Mouse (Mus musculus) embryonic facial prominence, embryonic 13.5 days (tissue): Measurements from ENCODE around the gene Snai1. TPM values are rescaled to one million over a fixed set of nuclear protein-coding genes. Genes with fewer than 3 reads are reported as not detected.
A peak's percentile ranks its signal among the peaks of the same experiment; 100 is the strongest.

Experiments used
- ATAC-seq: fragments of 200-750 bp; cut with Nextera tagmentation; 2 replicates; pipeline ENCODE4 v1.8.0; 2017; ENCODE audit warnings: low read depth; ENCODE audit not compliant: insufficient number of reproducible peaks, insufficient read depth, low FRiP score, low TSS enrichment
- H3K27ac ChIP-seq: fragments of 300-500 bp; sonication (generic); 2 replicates; pipeline ENCODE4 v1.5.1; 2015; ENCODE audit warnings: moderate library complexity, mild to moderate bottlenecking, inconsistent platforms
- H3K27me3 ChIP-seq: fragments of 300-500 bp; sonication (generic); 2 replicates; pipeline ENCODE4 v1.6.1; 2015; ENCODE audit warnings: mild to moderate bottlenecking, inconsistent platforms
- H3K36me3 ChIP-seq: fragments of 300-500 bp; sonication (generic); 2 replicates; pipeline ENCODE4 v1.6.1; 2015; ENCODE audit warnings: mild to moderate bottlenecking, inconsistent platforms
- H3K4me1 ChIP-seq: fragments of 300-500 bp; sonication (generic); 2 replicates; pipeline ENCODE4 v1.6.1; 2015; ENCODE audit warnings: inconsistent platforms
- H3K4me2 ChIP-seq: fragments of 300-500 bp; sonication (generic); 2 replicates; pipeline ENCODE4 v1.6.1; 2015; ENCODE audit warnings: moderate library complexity, mild to moderate bottlenecking, inconsistent platforms
- H3K4me3 ChIP-seq: fragments of 300-500 bp; sonication (generic); 2 replicates; pipeline ENCODE4 v1.5.1; 2015; ENCODE audit warnings: mild to moderate bottlenecking, inconsistent platforms
- H3K9ac ChIP-seq: fragments of 300-500 bp; sonication (generic); 2 replicates; pipeline ENCODE4 v1.6.1; 2015; ENCODE audit warnings: mild to moderate bottlenecking, inconsistent platforms
- H3K9me3 ChIP-seq: fragments of 300-500 bp; sonication (generic); 2 replicates; pipeline ENCODE4 v1.6.1; 2016; ENCODE audit warnings: inconsistent platforms
- WGBS: fragments of 180-500 bp; shearing (Covaris S2); methylation state at CpG from one replicate; pipeline ENCODE4 v1.1.7; 2015; ENCODE audit warnings: mixed read lengths; 5-methylcytosine and 5-hydroxymethylcytosine counted together
- polyA plus RNA-seq: library from polyadenylated mRNA; unstranded; fragments of >200 nt; fragmentation: Nextera tagmentation; extraction: Ambion mirVana; gene quantifications from 2 replicates; pipeline ENCODE4 v1.2.1, GENCODE M21; 2015

The Snai1 gene
- polyA plus RNA-seq, 1 experiment from 2014 or later = 129 TPM

DNA sequence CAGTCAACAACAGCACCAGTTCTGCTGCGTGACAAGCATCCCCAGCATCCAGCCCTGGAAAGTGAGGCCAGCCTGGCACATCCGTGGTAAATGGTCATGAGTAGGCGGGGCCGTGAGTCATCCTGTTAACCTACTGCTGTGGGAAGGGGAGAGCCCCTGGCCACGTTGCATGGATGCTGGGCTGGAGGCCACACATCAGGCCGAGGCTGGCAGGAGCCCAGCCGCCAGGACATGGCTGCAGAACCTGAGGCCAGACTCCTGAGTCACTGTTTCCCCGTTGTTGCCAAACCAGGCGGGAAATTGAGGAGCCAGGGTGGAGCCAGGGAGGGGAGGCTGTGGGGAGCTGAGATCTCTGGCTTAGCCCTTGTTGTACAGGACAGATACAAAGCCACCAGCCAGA, 36.8 kb downstream of the Snai1 start:
- no peaks in the 10 kb centered on the region for H3K9me3 ChIP-seq
- no peaks in the 10 kb centered on the region for H3K27me3 ChIP-seq
- ATAC-seq = no peak
- 61% methylated on average over 9 of the region's 9 CpGs for WGBS
- H3K36me3 ChIP-seq = no peaks in the 10 kb centered on the region
- H3K4me1 ChIP-seq = peaks cover 27% of the 10 kb centered on the region
- no peak overlapping the region for H3K4me2 ChIP-seq
- no peak overlapping the region for H3K9ac ChIP-seq
- H3K27ac ChIP-seq = no peak overlapping the region; the same call in 1 of the 2 replicates
- no peak overlapping the region for H3K4me3 ChIP-seq

DNA sequence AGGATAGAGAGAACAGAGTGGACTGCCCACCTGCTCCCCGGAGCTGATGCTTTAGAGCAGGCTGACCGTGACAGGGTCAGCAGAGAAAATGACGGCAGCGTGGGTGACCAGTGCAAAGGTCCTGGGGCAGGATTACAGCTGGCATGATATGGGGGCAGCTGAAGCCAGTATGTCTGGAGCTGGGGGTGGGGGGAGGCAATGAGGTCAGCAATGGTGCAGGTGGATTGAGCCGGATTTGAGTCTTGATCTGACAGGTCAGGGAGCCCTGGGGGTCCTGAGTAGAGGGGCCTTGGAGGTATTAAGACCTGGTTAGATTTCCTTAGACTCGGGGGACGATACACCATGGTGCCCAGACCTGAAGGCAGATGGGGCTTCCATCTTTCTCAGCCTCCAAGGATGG, 37.6 kb downstream of the Snai1 start:
- Histone ChIP-seq H3K9me3 (no peaks in the 10 kb centered on the region), H3K27me3 (no peaks in the 10 kb centered on the region), H3K4me2 (no peak overlapping the region), H3K36me3 (no peaks in the 10 kb centered on the region), H3K9ac (no peak overlapping the region), H3K4me1 (peaks cover 19% of the 10 kb centered on the region), H3K27ac (no peak overlapping the region; the same call in 1 of the 2 replicates), H3K4me3 (no peak overlapping the region)
- 79% methylated on average over 7 of the region's 7 CpGs for WGBS
- ATAC-seq = no peak

DNA sequence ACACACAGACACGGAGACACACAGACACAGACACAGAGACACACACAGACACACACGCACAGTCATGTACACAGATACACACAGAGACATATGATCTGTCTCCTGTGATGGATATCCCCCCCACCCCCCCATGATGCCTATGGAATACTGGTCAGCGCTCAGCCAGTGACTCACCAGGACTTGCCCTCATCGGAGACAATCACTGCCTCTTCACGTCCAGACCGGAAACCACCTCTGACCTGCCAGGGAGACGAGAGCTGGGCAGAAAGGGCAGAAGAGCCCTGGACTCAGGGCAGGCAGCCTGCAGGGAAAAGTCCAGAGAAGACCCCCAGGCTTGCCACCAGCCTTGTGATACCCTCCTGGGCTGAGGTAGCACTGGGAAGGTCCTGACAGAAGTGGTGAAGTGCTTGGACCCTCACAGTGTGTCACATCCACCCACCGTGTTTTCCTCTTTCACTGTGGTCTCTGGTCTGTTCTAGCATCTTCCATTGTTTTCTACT, 38.2 kb downstream of the Snai1 start:
- Histone ChIP-seq H3K36me3 (no peaks in the 10 kb centered on the region), H3K4me2 (no peak overlapping the region), H3K4me3 (no peak overlapping the region), H3K9ac (no peak overlapping the region), H3K27me3 (no peaks in the 10 kb centered on the region), H3K9me3 (no peaks in the 10 kb centered on the region), H3K4me1 (peaks cover 15% of the 10 kb centered on the region), H3K27ac (no peak overlapping the region)
- 74% methylated on average over 8 of the region's 8 CpGs for WGBS
- ATAC-seq = no peak

DNA sequence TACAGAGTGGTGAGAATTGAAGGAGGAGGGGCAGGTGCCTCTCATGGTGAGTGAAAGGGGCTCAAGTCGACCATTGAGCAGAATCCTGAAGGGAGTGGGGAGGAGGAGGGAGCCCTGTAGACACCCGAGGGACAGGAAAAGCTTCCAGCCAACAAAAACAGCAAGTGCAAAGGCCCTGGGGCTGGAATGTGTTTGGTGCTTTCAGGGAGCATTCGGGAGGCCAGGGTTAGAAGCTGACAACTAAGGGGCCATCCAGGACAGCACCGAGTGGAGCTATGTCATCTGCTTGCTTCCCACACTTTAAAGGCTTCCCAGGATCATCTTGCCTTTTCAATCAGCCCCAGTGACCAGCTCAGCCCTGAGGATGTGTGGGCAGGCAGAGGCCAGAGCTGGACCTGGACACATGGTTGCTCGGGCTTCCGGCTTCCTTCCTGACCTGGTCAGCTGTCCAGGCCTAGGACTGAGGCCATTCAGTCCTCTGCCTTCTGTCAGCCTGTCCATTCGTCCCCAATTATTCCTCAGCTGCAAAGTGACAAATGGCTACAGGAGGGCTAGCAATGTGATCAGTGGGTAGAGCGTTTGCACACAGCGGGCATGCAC, 39.3 kb downstream of the Snai1 start:
- H3K4me2 ChIP-seq = no peak overlapping the region
- H3K4me3 ChIP-seq = no peak overlapping the region
- H3K27me3 ChIP-seq = no peaks in the 10 kb centered on the region
- peaks cover 12% of the 10 kb centered on the region for H3K4me1 ChIP-seq
- ATAC-seq = no peak
- H3K36me3 ChIP-seq = no peaks in the 10 kb centered on the region
- H3K9me3 ChIP-seq = no peaks in the 10 kb centered on the region
- H3K9ac ChIP-seq = no peak overlapping the region
- no peak overlapping the region for H3K27ac ChIP-seq
- WGBS = 48% methylated on average over 9 of the region's 9 CpGs

DNA sequence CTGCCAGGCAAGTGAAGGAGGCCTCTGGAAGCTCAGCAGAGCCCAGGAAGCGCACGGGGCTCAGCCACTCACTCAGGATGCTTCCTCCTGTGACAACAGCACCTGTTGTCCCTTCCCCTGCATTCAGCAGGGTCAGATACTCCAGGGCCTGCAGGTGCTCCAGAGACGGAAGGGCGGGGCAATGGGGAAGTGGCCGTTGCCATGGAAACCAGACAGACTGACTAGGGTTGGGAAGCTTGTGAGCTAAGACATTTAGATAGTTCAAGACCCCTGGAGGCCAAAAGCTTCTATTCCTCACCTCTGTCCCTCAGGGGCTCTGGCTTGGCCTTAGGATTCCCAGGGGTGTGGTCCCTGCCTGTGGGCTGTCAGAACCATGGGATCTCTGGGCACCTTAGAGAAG, 40.5 kb downstream of the Snai1 start:
- H3K9ac ChIP-seq = peak overlapping the region; percentile 40; the same call in 1 of the 2 replicates
- no peaks in the 10 kb centered on the region for H3K9me3 ChIP-seq
- no peak overlapping the region for H3K4me2 ChIP-seq
- peaks cover 23% of the 10 kb centered on the region for H3K4me1 ChIP-seq
- no peaks in the 10 kb centered on the region for H3K36me3 ChIP-seq
- H3K27me3 ChIP-seq = no peaks in the 10 kb centered on the region
- ATAC-seq = no peak
- 0 out of 2 replicates have a peak overlapping the region, but pooled peaks have one; percentile 16 for H3K27ac ChIP-seq
- 36% methylated on average over 5 of the region's 5 CpGs for WGBS
- no peak overlapping the region for H3K4me3 ChIP-seq

DNA sequence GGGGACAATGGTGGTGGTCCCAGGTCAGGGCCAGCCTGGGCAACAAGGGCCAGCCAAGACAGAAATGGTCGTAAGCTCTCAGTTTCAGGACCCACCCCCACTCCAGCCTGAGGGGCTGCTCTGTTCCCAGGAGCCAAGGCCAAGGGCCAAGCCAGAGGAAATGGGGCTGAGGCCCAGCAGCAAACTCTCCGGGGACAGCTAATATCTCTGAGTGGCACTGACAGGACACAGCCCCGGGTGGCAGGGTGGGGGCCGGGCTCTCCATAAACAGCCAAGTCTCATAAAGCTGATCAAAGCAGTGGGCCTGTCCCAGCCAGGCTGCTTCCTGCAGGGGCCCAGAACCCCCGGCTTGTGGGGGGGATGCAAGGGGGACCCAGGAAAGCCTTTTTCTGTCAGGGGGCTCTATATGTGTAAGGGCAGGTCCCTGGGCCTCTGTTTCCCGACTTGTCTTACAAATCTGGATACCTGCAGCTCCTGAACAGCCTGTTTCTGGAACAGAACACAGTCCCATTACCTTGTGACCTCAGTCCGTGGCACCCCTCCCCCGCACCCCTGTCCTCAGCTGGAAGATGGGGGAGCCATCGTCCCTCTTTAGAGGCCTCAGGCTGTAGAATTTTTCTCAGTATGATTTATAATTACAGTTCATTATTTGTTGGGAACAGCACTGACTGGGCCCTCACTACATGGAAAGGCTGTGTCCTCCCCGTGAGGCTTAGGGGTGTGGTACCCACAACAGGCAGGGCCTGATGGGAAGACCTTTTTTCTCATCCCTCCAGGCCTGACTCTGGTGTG, 45.4 kb downstream of the Snai1 start:
- no peak for ATAC-seq
- Histone ChIP-seq H3K27me3 (no peaks in the 10 kb centered on the region), H3K36me3 (no peaks in the 10 kb centered on the region), H3K4me2 (no peak overlapping the region), H3K9ac (0 out of 2 replicates have a peak overlapping the region, but pooled peaks have one; percentile 46), H3K27ac (peak overlapping the region; percentile 73), H3K4me1 (peaks cover 54% of the 10 kb centered on the region), H3K4me3 (no peak overlapping the region), H3K9me3 (no peaks in the 10 kb centered on the region)
- 16% methylated on average over 10 of the region's 10 CpGs for WGBS

DNA sequence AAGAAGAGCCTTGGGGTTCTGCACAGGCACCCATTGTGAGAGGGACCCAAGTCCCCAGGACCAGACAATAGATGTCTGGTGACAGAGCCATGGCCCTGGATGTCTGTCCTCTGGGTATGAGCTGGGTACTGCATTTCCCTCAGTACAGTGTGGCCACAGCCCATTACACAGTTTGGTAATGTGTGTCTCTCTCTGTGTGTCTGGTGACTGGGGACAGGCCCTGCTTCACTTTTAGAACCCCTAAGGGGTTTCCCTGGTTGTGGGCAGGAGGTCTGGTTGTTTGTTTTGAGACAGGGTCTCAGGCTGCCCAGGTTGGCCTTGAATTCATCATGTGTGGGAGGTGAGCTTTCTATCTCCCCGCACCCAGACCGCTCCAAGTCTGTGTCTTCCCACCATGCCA, 47.3 kb downstream of the Snai1 start:
- Histone ChIP-seq H3K4me3 (no peak overlapping the region), H3K9ac (no peak overlapping the region), H3K9me3 (no peaks in the 10 kb centered on the region), H3K4me1 (peaks cover 62% of the 10 kb centered on the region), H3K27me3 (no peaks in the 10 kb centered on the region), H3K36me3 (no peaks in the 10 kb centered on the region), H3K27ac (peak overlapping the region; percentile 82; the same call in 1 of the 2 replicates), H3K4me2 (no peak overlapping the region)
- WGBS = 65% methylated on average over 2 of the region's 2 CpGs
- ATAC-seq = no peak

DNA sequence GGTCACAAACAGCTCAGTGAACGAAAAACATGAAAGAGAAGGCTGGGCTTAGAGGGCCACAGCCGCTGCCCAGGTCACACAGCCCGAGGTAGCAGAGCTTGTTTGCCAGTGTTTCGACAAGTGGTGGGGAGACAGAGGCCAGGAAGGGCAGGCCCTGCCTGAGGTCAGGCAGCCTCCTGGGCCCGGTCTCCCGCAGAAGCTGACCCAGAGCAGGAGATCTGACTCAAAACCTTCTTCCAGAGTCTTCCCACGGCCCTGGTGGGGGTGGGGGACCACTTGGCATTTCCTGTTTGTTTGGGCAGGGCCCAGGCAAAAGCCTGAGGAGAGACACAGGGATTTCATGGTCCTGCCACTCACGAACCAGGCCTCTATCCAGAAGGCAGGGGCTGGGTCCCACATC, 48.0 kb downstream of the Snai1 start:
- Histone ChIP-seq H3K36me3 (no peaks in the 10 kb centered on the region), H3K4me1 (peaks cover 64% of the 10 kb centered on the region), H3K4me3 (no peak overlapping the region), H3K27me3 (no peaks in the 10 kb centered on the region), H3K4me2 (no peak overlapping the region), H3K27ac (peak overlapping the region; percentile 82), H3K9me3 (no peaks in the 10 kb centered on the region), H3K9ac (peak overlapping the region; percentile 44; the same call in 1 of the 2 replicates)
- WGBS = 11% methylated on average over 8 of the region's 8 CpGs
- no peak for ATAC-seq

DNA sequence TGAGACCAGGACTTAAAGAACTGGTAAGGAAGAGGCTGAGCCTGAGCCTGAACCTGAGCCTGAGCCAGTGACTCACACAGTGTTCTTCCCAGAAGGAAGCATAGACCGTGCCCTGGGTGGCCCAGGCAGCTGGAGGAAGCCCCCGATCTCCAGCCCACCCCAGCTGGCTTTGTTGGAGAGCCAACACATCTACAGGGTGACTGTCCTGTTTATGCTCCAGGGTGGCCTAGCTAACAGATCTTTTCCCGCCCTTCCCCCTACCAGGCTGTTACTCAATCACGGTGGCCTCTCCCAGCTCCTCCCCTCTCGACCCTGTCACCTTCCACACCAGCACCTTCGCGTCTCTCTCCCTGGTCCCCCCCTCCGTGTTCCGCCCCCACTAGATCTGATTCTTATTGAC, 49.0 kb downstream of the Snai1 start:
- ATAC-seq = no peak
- peak overlapping the region; percentile 66 for H3K27ac ChIP-seq

DNA sequence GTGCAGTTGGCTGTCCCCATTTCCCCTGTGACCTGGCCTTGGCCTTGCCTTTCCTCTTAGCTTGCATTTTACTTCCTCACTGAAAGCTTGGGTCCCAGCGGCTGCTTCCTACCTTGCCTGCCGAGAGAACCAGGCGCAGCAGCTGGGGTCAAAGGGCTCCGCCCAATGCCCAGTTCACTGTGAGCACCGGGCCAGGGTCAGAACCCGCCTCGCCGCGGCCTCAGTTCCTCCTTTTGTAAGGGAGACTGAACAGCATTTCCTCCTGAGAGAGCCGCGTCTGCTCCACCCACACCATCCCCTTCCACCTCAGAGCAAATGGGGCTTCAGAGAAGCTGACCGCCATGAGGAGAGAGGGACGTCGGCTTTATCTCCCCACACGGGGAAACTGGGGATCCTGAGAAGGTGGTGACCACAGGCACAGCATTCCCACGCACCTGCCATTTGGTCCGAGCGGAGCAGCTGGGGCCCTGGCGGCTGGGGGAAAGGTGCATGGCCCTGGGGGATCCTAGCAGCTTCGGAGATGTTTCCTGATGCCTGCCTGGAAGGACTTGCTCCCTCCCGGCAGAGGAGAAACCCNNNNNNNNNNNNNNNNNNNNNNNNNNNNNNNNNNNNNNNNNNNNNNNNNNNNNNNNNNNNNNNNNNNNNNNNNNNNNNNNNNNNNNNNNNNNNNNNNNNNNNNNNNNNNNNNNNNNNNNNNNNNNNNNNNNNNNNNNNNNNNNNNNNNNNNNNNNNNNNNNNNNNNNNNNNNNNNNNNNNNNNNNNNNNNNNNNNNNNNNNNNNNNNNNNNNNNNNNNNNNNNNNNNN, 51.0 kb downstream of the Snai1 start:
- Histone ChIP-seq H3K27me3 (no peaks in the 10 kb centered on the region), H3K9me3 (no peaks in the 10 kb centered on the region), H3K36me3 (no peaks in the 10 kb centered on the region), H3K9ac (peak overlapping the region; percentile 32; the same call in 1 of the 2 replicates), H3K27ac (peak overlapping the region; percentile 58; the same call in 1 of the 2 replicates), H3K4me2 (peak overlapping the region; percentile 23), H3K4me1 (peaks cover 54% of the 10 kb centered on the region), H3K4me3 (no peak overlapping the region)
- no peak for ATAC-seq
- WGBS = 19% methylated on average over 21 of the region's 21 CpGs

More for the DNA sequence above, 49.0 kb downstream of the Snai1 start:
- H3K27me3 ChIP-seq = no peaks in the 10 kb centered on the region
- H3K9me3 ChIP-seq = no peaks in the 10 kb centered on the region
- WGBS = 17% methylated on average over 9 of the region's 9 CpGs
- no peak overlapping the region for H3K4me2 ChIP-seq
- no peak overlapping the region for H3K9ac ChIP-seq
- H3K4me1 ChIP-seq = peaks cover 63% of the 10 kb centered on the region
- no peak overlapping the region for H3K4me3 ChIP-seq
- H3K36me3 ChIP-seq = no peaks in the 10 kb centered on the region
